Mouse (Mus musculus) MEL (cell line): ENCODE data around the gene Dnaic2.

Experiments used
- CTCF ChIP-seq, 3 experiments: IDR thresholded peaks in 2 of 3; conservative IDR thresholded peaks in 1 of 3; 2 replicates each; pipeline ENCODE4 v1.5.1; 2011 to 2012; ENCODE audit warnings: low read length in 3 of 3, low read depth in 2 of 3, mild to moderate bottlenecking in 2 of 3, improper control_type of control experiment in 1 of 3, inconsistent platforms in 1 of 3, mixed read lengths in 1 of 3, moderate library complexity in 1 of 3; ENCODE audit not compliant: control insufficient read depth in 1 of 3, insufficient read depth in 1 of 3, poor library complexity in 1 of 3, severe bottlenecking in 1 of 3
- MEF2A ChIP-seq: IDR thresholded peaks from 2 replicates; pipeline ENCODE4 v1.6.1; 2014; ENCODE audit warnings: low read depth, mild to moderate bottlenecking, inconsistent platforms, low read length, improper control_type of control experiment; ENCODE audit not compliant: poor library complexity, insufficient replicate concordance, severe bottlenecking; ENCODE audit errors: extremely low read depth
- USF2 ChIP-seq, 2 experiments: IDR thresholded peaks; 2 replicates each; pipeline ENCODE4 v1.6.1; 2011 to 2012; ENCODE audit warnings: improper control_type of control experiment in 2 of 2, low read length in 2 of 2, borderline replicate concordance in 1 of 2, inconsistent platforms in 1 of 2, low read depth in 1 of 2, mild to moderate bottlenecking in 1 of 2; ENCODE audit not compliant: insufficient read depth in 1 of 2

- TF ChIP-seq USF2 (IDR thresholded peaks at IDR 0.05; ENCODE audit: borderline replicate concordance in 1 of 2, insufficient read depth in 1 of 2, low read depth in 1 of 2, low read length in 2 of 2) (no peak), MEF2A (no peak), CTCF (IDR thresholded peaks at IDR 0.05 in 2 of 3, conservative IDR thresholded peaks at IDR 0.05 in 1 of 3; ENCODE audit: control insufficient read depth in 1 of 3, insufficient read depth in 1 of 3, low read depth in 2 of 3, low read length in 3 of 3, poor library complexity in 1 of 3, severe bottlenecking in 1 of 3) (no peak)
Measured at GRCm38 (mm10) chr11:114731711-114732110, 4.5 kb downstream of the Dnaic2 start.
